Mouse (Mus musculus) hindbrain, embryonic 14.5 days (tissue): Measurements from ENCODE around the gene Tbc1d5. TPM values are rescaled to one million over a fixed set of nuclear protein-coding genes. Genes with fewer than 3 reads are reported as not detected.

ENCODE experiments used
- ATAC-seq: fragments of 200-750 bp; cut with Nextera tagmentation; 2 replicates; pipeline ENCODE4 v1.8.0; 2017; ENCODE audit warnings: moderate number of reproducible peaks, mild to moderate bottlenecking, moderate TSS enrichment, moderate library complexity; ENCODE audit not compliant: low FRiP score
- DNase-seq: peaks from one replicate; pipeline ENCODE4 v3.0.0-alpha.2; 2015; ENCODE audit warnings: low spot score
- H3K27ac ChIP-seq: fragments of 300-500 bp; sonication (generic); 2 replicates; pipeline ENCODE4 v1.5.1; 2014; ENCODE audit warnings: mild to moderate bottlenecking, moderate library complexity
- H3K27me3 ChIP-seq: fragments of 300-500 bp; sonication (generic); 2 replicates; pipeline ENCODE4 v1.6.1; 2014; ENCODE audit warnings: mild to moderate bottlenecking, low read length, mixed read lengths; ENCODE audit not compliant: control insufficient read depth, insufficient read depth
- H3K36me3 ChIP-seq: fragments of 300-500 bp; sonication (generic); replicated peaks from 2 replicates; pipeline ENCODE4 v1.6.1; 2014; ENCODE audit not compliant: control insufficient read depth, insufficient read depth
- H3K4me1 ChIP-seq: fragments of 300-500 bp; sonication (generic); replicated peaks from 2 replicates; pipeline ENCODE4 v1.6.1; 2014; ENCODE audit warnings: antibody characterized with exemption, low read length, mixed read lengths; ENCODE audit not compliant: control insufficient read depth, insufficient read depth
- H3K4me2 ChIP-seq: fragments of 300-500 bp; sonication (generic); replicated peaks from 2 replicates; pipeline ENCODE4 v1.6.1; 2014; ENCODE audit warnings: mild to moderate bottlenecking, moderate library complexity
- H3K4me3 ChIP-seq: fragments of 300-500 bp; sonication (generic); replicated peaks from 2 replicates; pipeline ENCODE4 v1.5.1; 2014; ENCODE audit warnings: mild to moderate bottlenecking, low read length
- H3K9ac ChIP-seq: fragments of 300-500 bp; sonication (generic); 2 replicates; pipeline ENCODE4 v1.6.1; 2014
- H3K9me3 ChIP-seq: fragments of 300-500 bp; sonication (generic); 2 replicates; pipeline ENCODE4 v1.6.1; 2016; ENCODE audit warnings: low read length; ENCODE audit not compliant: control insufficient read depth
- WGBS: fragments of 180-500 bp; shearing (Covaris S2); extraction: QIAGEN DNeasy Blood & Tissue Kit; methylation state at CpG from one replicate; pipeline ENCODE4 v1.1.7; 2014; 5-methylcytosine and 5-hydroxymethylcytosine counted together
- polyA plus RNA-seq: library from polyadenylated mRNA; unstranded; fragments of >200 nt; fragmentation: Nextera tagmentation; extraction: Ambion mirVana; gene quantifications from 2 replicates; pipeline ENCODE4 v1.2.1, GENCODE M21; 2014

The Tbc1d5 gene
- polyA plus RNA-seq, 1 experiment from 2014 or later = 8.5 TPM

DNA sequence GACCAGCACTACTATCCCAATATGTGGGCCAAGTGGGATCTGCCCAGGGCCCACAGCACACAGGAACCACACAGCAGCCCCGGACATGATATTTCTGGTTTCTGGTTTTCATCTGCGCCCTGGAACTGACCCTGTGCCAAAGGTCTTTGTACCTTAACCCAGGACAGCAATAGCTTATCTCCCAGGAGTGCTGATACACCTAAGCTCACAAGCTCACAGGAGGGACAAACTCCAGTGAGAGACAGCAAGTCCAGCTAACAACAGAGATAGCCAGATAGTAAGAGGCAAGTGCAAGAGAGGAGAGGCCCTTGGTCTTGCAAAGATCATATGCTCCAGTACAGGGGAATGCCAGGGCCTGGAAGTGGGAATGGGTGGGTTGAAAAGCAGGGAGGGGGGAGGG is 263.9 kb downstream of the Tbc1d5 start:
- H3K27ac ChIP-seq = no peak overlapping the region
- no peaks in the 10 kb centered on the region for H3K36me3 ChIP-seq
- ATAC-seq = no peak
- 90% methylated on average over 2 of the region's 2 CpGs for WGBS
- H3K9ac ChIP-seq = no peak overlapping the region
- H3K4me2 ChIP-seq = no peak overlapping the region
- H3K4me3 ChIP-seq = no peak overlapping the region
- no peaks in the 10 kb centered on the region for H3K27me3 ChIP-seq
- H3K4me1 ChIP-seq = no peaks in the 10 kb centered on the region
- H3K9me3 ChIP-seq = peaks cover 5% of the 10 kb centered on the region; the same call in 1 of the 2 replicates
- no peak for DNase-seq

- ATAC-seq = peak; percentile 74; the same call in 1 of the 2 replicates
- no peaks in the 10 kb centered on the region for H3K9me3 ChIP-seq
- H3K4me3 ChIP-seq = no peak overlapping the region
- no peak overlapping the region for H3K9ac ChIP-seq
- WGBS = 56% methylated on average over 6 of the region's 6 CpGs
- H3K4me1 ChIP-seq = 0 out of 2 replicates have a peak, but pooled peaks cover 5% of the 10 kb centered on the region
- H3K36me3 ChIP-seq = no peaks in the 10 kb centered on the region
- H3K27ac ChIP-seq = no peak overlapping the region
- peak; percentile 26 for DNase-seq
- 0 out of 2 replicates have a peak overlapping the region, but pooled peaks have one; percentile 10 for H3K4me2 ChIP-seq
- no peaks in the 10 kb centered on the region for H3K27me3 ChIP-seq
Observed at GRCm38 (mm10) chr17:50908568-50909335, 270.4 kb downstream of the Tbc1d5 start.

- Histone ChIP-seq H3K4me2 (0 out of 2 replicates have a peak overlapping the region, but pooled peaks have one; percentile 10), H3K27ac (no peak overlapping the region), H3K4me3 (no peak overlapping the region), H3K27me3 (no peaks in the 10 kb centered on the region), H3K9ac (no peak overlapping the region), H3K4me1 (0 out of 2 replicates have a peak, but pooled peaks cover 5% of the 10 kb centered on the region), H3K9me3 (no peaks in the 10 kb centered on the region), H3K36me3 (no peaks in the 10 kb centered on the region)
- ATAC-seq (peak; percentile 51; the same call in 1 of the 2 replicates), DNase-seq (peak; percentile 34)
- WGBS = 37% methylated on average over 4 of the region's 4 CpGs
Observed at GRCm38 (mm10) chr17:50908160-50908559, 271.0 kb downstream of the Tbc1d5 start.

DNA sequence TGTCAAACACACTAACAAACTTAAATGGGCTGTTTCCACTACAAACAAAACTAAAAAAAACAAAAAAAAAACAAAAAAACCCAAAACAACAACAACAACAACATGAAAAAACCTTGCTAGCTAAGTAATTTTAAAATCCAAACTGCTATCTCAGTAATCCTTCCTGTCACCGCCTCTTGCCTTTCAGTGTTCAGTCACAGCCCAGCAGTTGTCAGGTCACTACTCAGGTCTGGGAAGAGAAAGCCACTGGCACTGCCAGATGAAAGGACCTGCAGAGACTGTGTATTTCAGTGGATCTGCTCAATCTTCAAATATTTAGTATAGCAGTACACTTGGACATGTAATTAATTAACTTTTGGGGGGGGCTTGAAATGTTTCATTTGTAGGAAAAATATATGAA is 272.5 kb downstream of the Tbc1d5 start:
- no peak for DNase-seq

DNA sequence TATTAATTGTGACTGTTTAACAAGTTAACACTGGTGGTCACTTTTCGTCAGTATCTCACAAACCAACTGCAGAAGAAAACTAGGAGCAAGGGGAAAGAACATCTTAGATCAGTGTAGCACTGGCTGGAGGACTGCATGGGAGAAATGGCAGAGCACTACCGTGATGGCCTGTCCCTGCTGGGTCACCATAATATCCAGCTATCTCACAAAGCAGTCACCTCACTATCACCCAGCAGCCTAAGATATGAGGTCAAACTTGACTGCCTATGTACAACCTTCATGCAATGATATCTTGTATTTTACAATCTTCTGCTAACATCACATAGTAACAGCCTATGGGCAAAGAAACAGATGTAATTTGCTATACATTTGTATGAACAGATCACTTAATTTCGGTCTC is 274.7 kb downstream of the Tbc1d5 start:
- no peaks in the 10 kb centered on the region for H3K36me3 ChIP-seq
- H3K9ac ChIP-seq = no peak overlapping the region
- no peaks in the 10 kb centered on the region for H3K9me3 ChIP-seq
- DNase-seq (no peak), ATAC-seq (no peak)
- H3K4me2 ChIP-seq = no peak overlapping the region
- 85% methylated on average over 3 of the region's 3 CpGs for WGBS
- no peaks in the 10 kb centered on the region for H3K27me3 ChIP-seq
- H3K4me1 ChIP-seq = 0 out of 2 replicates have a peak, but pooled peaks cover 5% of the 10 kb centered on the region
- no peak overlapping the region for H3K27ac ChIP-seq
- H3K4me3 ChIP-seq = no peak overlapping the region

More for the DNA sequence above, 272.5 kb downstream of the Tbc1d5 start:
- Histone ChIP-seq H3K4me2 (no peak overlapping the region), H3K9ac (no peak overlapping the region), H3K9me3 (no peaks in the 10 kb centered on the region), H3K4me1 (0 out of 2 replicates have a peak, but pooled peaks cover 5% of the 10 kb centered on the region), H3K27me3 (no peaks in the 10 kb centered on the region), H3K27ac (no peak overlapping the region), H3K4me3 (no peak overlapping the region), H3K36me3 (no peaks in the 10 kb centered on the region)
- ATAC-seq = no peak
- WGBS = 23% methylated on average over 1 of the region's 1 CpGs

- H3K9me3 ChIP-seq = no peaks in the 10 kb centered on the region
- no peak for DNase-seq
- no peak overlapping the region for H3K4me3 ChIP-seq
- no peaks in the 10 kb centered on the region for H3K4me1 ChIP-seq
- no peak overlapping the region for H3K9ac ChIP-seq
- no peak overlapping the region for H3K27ac ChIP-seq
- no peak overlapping the region for H3K4me2 ChIP-seq
- ATAC-seq = no peak
- no peaks in the 10 kb centered on the region for H3K36me3 ChIP-seq
- no peaks in the 10 kb centered on the region for H3K27me3 ChIP-seq
- 61% methylated on average over 7 of the region's 7 CpGs for WGBS
Observed at GRCm38 (mm10) chr17:50897867-50898266, 281.3 kb downstream of the Tbc1d5 start.

DNA sequence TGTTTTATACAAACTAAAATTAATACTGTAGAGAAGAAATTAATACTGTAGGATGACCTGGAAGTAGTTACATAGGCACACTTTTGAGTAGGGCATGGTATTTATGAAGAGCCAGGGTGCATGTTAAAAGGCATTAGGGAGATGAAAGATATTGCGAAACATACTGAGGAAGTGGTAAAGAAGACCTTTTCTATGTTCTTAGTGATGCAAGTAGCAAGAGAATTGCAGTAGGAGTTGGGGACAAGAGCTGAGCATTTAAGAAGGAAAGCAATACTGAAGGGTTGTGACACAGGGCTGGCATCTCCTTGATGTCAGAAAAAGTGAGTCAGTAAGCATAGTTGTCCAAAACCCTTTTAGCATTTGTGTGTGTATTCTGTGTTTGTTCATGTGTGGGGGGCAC is 289.7 kb downstream of the Tbc1d5 start:
- Histone ChIP-seq H3K4me3 (no peak overlapping the region), H3K27me3 (no peaks in the 10 kb centered on the region), H3K27ac (no peak overlapping the region), H3K9ac (no peak overlapping the region), H3K4me1 (no peaks in the 10 kb centered on the region), H3K4me2 (no peak overlapping the region), H3K9me3 (no peaks in the 10 kb centered on the region), H3K36me3 (no peaks in the 10 kb centered on the region)
- DNase-seq (no peak), ATAC-seq (no peak)
- WGBS = 100% methylated on average over 1 of the region's 1 CpGs

DNA sequence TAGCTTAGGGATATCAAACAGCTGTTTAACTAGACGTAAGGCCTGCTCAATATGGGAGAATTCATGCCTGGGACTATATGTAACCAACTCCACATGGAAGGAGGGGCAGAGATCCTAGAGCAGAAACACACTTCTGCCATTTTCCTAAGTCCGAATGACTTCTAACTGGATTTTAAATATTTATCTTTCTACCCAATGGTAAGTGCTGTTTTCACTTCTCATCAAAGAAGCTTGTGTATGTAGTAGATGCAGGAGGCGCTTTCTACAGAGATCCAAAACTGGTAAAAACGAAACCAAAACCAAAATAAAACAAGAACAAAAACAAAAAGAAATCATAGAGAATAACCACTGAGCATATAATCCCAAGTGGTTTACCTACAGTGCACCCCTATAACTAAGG is 299.2 kb downstream of the Tbc1d5 start:
- 91% methylated on average over 4 of the region's 4 CpGs for WGBS
- H3K36me3 ChIP-seq = no peaks in the 10 kb centered on the region
- H3K4me2 ChIP-seq = no peak overlapping the region
- H3K9me3 ChIP-seq = no peaks in the 10 kb centered on the region
- no peak overlapping the region for H3K9ac ChIP-seq
- DNase-seq (no peak), ATAC-seq (no peak)
- H3K27me3 ChIP-seq = no peaks in the 10 kb centered on the region
- no peak overlapping the region for H3K4me3 ChIP-seq
- no peak overlapping the region for H3K27ac ChIP-seq
- H3K4me1 ChIP-seq = no peaks in the 10 kb centered on the region

DNA sequence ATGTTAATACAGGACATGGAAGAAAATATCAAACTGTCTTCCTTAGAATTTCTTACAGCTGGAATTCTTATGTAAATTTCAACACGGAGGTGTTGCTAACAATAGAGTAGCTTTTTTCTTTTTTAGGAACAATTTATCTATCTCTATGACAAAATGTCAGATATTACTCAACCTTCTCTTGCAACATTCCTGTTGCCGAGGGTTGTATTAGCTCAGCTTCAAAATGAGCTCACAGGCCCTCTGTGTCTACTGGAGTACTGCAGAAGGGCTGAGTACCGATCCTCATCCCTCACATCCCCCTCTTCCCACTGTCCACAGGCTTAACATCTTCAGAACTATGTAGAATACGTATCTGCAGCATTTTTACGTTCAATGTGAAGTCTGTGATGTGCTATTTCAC is 302.7 kb downstream of the Tbc1d5 start:
- Histone ChIP-seq H3K9me3 (no peaks in the 10 kb centered on the region), H3K9ac (no peak overlapping the region), H3K27ac (no peak overlapping the region), H3K4me1 (no peaks in the 10 kb centered on the region), H3K4me3 (no peak overlapping the region), H3K36me3 (no peaks in the 10 kb centered on the region), H3K4me2 (no peak overlapping the region), H3K27me3 (no peaks in the 10 kb centered on the region)
- DNase-seq (no peak), ATAC-seq (no peak)
- 83% methylated on average over 5 of the region's 5 CpGs for WGBS
